13 mouse cellular contexts compared by ENCODE assay signal in genomic region chr7:102479368-102480078, GRCm38 (mm10). TPM values are rescaled to one million over a fixed set of nuclear protein-coding genes. Genes with fewer than 3 reads are reported as not detected.
DNase-seq lines count a peak whose midpoint lies in the region; ATAC-seq and TF ChIP-seq lines count a peak whose summit lies in the region.
"Had no signal": no experiment of that assay in that cellular context is flagged by ENCODE, and none has a peak within 500 bp of the region (broad histone marks: within the 10 kb centered on the region; RNA-seq: fewer than 3 reads in every experiment).

No protein-coding gene starts in this region.

- no peak overlapping the region for H3K4me3 ChIP-seq in kidney, adult 2 months (ENCODE audit: insufficient read depth, low read depth, low read length)
- H3K4me3 ChIP-seq in midbrain, embryonic 14.5 days (replicated peaks; ENCODE audit: low read depth, low read length), result no peak overlapping the region
- H3K4me3 ChIP-seq: embryonic facial prominence, embryonic 12.5 days; liver, embryonic 13.5 days had no signal

- no peaks in the 10 kb centered on the region for H3K36me3 ChIP-seq in kidney, adult 2 months (ENCODE audit: control insufficient read depth, insufficient read depth, low read length)
- no peaks in the 10 kb centered on the region for H3K36me3 ChIP-seq in midbrain, embryonic 14.5 days (ENCODE audit: control insufficient read depth, insufficient read depth, low read length)
- H3K36me3 ChIP-seq: embryonic facial prominence, embryonic 12.5 days had no signal

- H3K27me3 ChIP-seq in kidney, adult 2 months (replicated peaks; ENCODE audit: control insufficient read depth, insufficient read depth, low read length), result no peaks in the 10 kb centered on the region
- H3K27me3 ChIP-seq in midbrain, embryonic 14.5 days (ENCODE audit: control insufficient read depth, insufficient read depth, low read length), result no peaks in the 10 kb centered on the region
- H3K27me3 ChIP-seq: embryonic facial prominence, embryonic 12.5 days; liver, embryonic 13.5 days had no signal

- ATAC-seq in midbrain, embryonic 14.5 days (ENCODE audit: low FRiP score, low TSS enrichment), result no peak
- ATAC-seq: inflammation-experienced regulatory T-cells, adult 6 months had no signal

- H3K9me3 ChIP-seq in midbrain, embryonic 14.5 days (ENCODE audit: control insufficient read depth, low read length), result no peaks in the 10 kb centered on the region
- H3K9me3 ChIP-seq: embryonic facial prominence, embryonic 12.5 days; liver, embryonic 13.5 days had no signal

- TF ChIP-seq CTCF in kidney, adult 2 months (conservative IDR thresholded peaks at IDR 0.05; ENCODE audit: insufficient read depth, insufficient read length, low read depth, low read length), result no peak

- no peak overlapping the region for H3K4me2 ChIP-seq in midbrain, embryonic 14.5 days (ENCODE audit: low read length)
- H3K4me2 ChIP-seq: embryonic facial prominence, embryonic 12.5 days; liver, embryonic 13.5 days had no signal

- H3K4me1 ChIP-seq in kidney, adult 2 months (ENCODE audit: control insufficient read depth, insufficient read depth, low read length), result no peaks in the 10 kb centered on the region
- no peaks in the 10 kb centered on the region for H3K4me1 ChIP-seq in midbrain, embryonic 14.5 days (ENCODE audit: control insufficient read depth, insufficient read depth, low read length)
- H3K4me1 ChIP-seq: embryonic facial prominence, embryonic 12.5 days had no signal

- no peak for TF ChIP-seq POLR2A in kidney, adult 2 months (IDR thresholded peaks at IDR 0.05; ENCODE audit: low read depth, low read length)

- no peak overlapping the region for H3K9ac ChIP-seq in midbrain, embryonic 14.5 days (replicated peaks; ENCODE audit: low read length)
- H3K9ac ChIP-seq: embryonic facial prominence, embryonic 12.5 days; liver, embryonic 13.5 days had no signal

- intact Hi-C loops in heart, postnatal 14 days (cut with DNase I), result no loop called here

- DNase-seq in embryo, embryonic 11 days, result peak; percentile 4
- DNase-seq in embryo, embryonic 10.5 days (ENCODE audit: low spot score), result no peak
- DNase-seq in adrenal gland, adult (ENCODE audit: inconsistent age in 2 of 2, low spot score in 1 of 2), result peak; percentile 77 to 89
- peak; percentile 78 for DNase-seq in kidney, adult 2 months
- DNase-seq in lung, postnatal 10 days, result peak; percentile 70
- no peak for DNase-seq in layer of hippocampus, postnatal 14 days (ENCODE audit: low spot score in 2 of 2)
- no peak for DNase-seq in heart, postnatal 14 days
- no peak for DNase-seq in midbrain, embryonic 14.5 days
- DNase-seq: liver, embryonic 13.5 days; spleen, adult 18-20 months had no signal

- 44% methylated on average over 5 of the region's 5 CpGs for WGBS in kidney, adult 2 months
- 81% methylated on average over 5 of the region's 5 CpGs for WGBS in midbrain, embryonic 14.5 days

- peak overlapping the region; percentile 16 for H3K27ac ChIP-seq in kidney, adult 2 months (ENCODE audit: insufficient read depth, low read depth, low read length)
- H3K27ac ChIP-seq in midbrain, embryonic 14.5 days (replicated peaks; ENCODE audit: low read depth, low read length), result no peak overlapping the region
- H3K27ac ChIP-seq: embryonic facial prominence, embryonic 12.5 days; liver, embryonic 13.5 days had no signal

RNA-seq across cellular contexts. Expression of gene Olfr543, which starts 2.0 kb away (rescaled TPM):
- polyA plus RNA-seq in kidney, adult 2 months (2012; rRNA removed), result not detected in 2 replicates
- not detected for total RNA-seq in layer of hippocampus, postnatal 14 days (2021)
- not detected for total RNA-seq in heart, postnatal 14 days (2021)
- polyA plus RNA-seq in midbrain, embryonic 14.5 days (2014; fragmentation: Nextera tagmentation; extraction: Ambion mirVana), result 0.61 and 0.74 TPM in 2 replicates
- total RNA-seq: heart, adult 18-20 months had no signal

RNA-seq across cellular contexts. Expression of gene Olfr544, which starts 8.6 kb away (rescaled TPM):
- polyA plus RNA-seq in kidney, adult 2 months (2012; rRNA removed), result not detected in 2 replicates
- not detected for total RNA-seq in layer of hippocampus, postnatal 14 days (2021)
- total RNA-seq in heart, postnatal 14 days (2021), result not detected
- 0.14 and 0.22 TPM in 2 replicates for polyA plus RNA-seq in midbrain, embryonic 14.5 days (2014; fragmentation: Nextera tagmentation; extraction: Ambion mirVana)
- total RNA-seq: heart, adult 18-20 months had no signal
- polyA plus RNA-seq: inflammation-experienced regulatory T-cells, adult 6 months had no signal

RNA-seq across cellular contexts. Expression of gene Olfr545, which starts 19.9 kb away (rescaled TPM):
- polyA plus RNA-seq in kidney, adult 2 months (2012; rRNA removed), result not detected in 2 replicates
- not detected for total RNA-seq in layer of hippocampus, postnatal 14 days (2021)
- total RNA-seq in heart, postnatal 14 days (2021), result not detected
- polyA plus RNA-seq in midbrain, embryonic 14.5 days (2014; fragmentation: Nextera tagmentation; extraction: Ambion mirVana), result 0.20 TPM in 1 of 2 replicates, not detected in the other
- total RNA-seq: heart, adult 18-20 months had no signal
- polyA plus RNA-seq: inflammation-experienced regulatory T-cells, adult 6 months; liver, embryonic 13.5 days had no signal

RNA-seq across cellular contexts. Expression of gene Rrm1, which starts 38.0 kb away (rescaled TPM):
- 5.2 and 6.3 TPM in 2 replicates for polyA plus RNA-seq in kidney, adult 2 months (2012; rRNA removed)
- total RNA-seq in layer of hippocampus, postnatal 14 days (2021), result 10 to 100 TPM; 12.1 to 12.9 TPM
- total RNA-seq in heart, postnatal 14 days (2021), result 10 to 100 TPM; 14.4 to 19.1 TPM
- 36.2 and 65.9 TPM in 2 replicates for polyA plus RNA-seq in midbrain, embryonic 14.5 days (2014; fragmentation: Nextera tagmentation; extraction: Ambion mirVana)

RNA-seq across cellular contexts. Expression of gene Olfr547, which starts 55.0 kb away (rescaled TPM):
- not detected in 2 replicates for polyA plus RNA-seq in kidney, adult 2 months (2012; rRNA removed)
- not detected for total RNA-seq in layer of hippocampus, postnatal 14 days (2021)
- total RNA-seq in heart, postnatal 14 days (2021), result not detected
- not detected in 2 replicates for polyA plus RNA-seq in midbrain, embryonic 14.5 days (2014; fragmentation: Nextera tagmentation; extraction: Ambion mirVana)
- total RNA-seq: heart, adult 18-20 months had no signal
- polyA plus RNA-seq: embryonic facial prominence, embryonic 12.5 days; inflammation-experienced regulatory T-cells, adult 6 months; liver, embryonic 13.5 days had no signal

Comparison
In these comparisons a context has a peak if more than half of its experiments do, and no peak if none do; other contexts are left out.
1. DNase-seq: peak in embryo, embryonic 11 days (single experiment), adrenal gland, adult (2 of 2), kidney, adult 2 months (single experiment) and lung, postnatal 10 days (single experiment); none in embryo, embryonic 10.5 days (single experiment), layer of hippocampus, postnatal 14 days (0 of 2), heart, postnatal 14 days (0 of 2) and midbrain, embryonic 14.5 days (single experiment).